Mouse (Mus musculus) lung, postnatal 0 days (tissue): ENCODE results near the gene Acot9. TPM values are rescaled to one million over a fixed set of nuclear protein-coding genes. Genes with fewer than 3 reads are reported as not detected.
A peak's percentile ranks its signal among the peaks of the same experiment; 100 is the strongest.

Source experiments
- ATAC-seq: fragments of 200-750 bp; cut with Nextera tagmentation; 2 replicates; pipeline ENCODE4 v1.8.0; 2017; ENCODE audit warnings: moderate library complexity
- DNase-seq: peaks from one replicate; pipeline ENCODE4 v3.0.0-alpha.2; 2016; ENCODE audit warnings: low spot score
- H3K27ac ChIP-seq: fragments of 300-500 bp; sonication (generic); 2 replicates; pipeline ENCODE4 v1.5.1; 2014; ENCODE audit warnings: antibody characterized with exemption, mild to moderate bottlenecking, low read length, mixed read lengths
- H3K27me3 ChIP-seq: fragments of 300-500 bp; sonication (generic); replicated peaks from 2 replicates; pipeline ENCODE4 v1.6.1; 2014; ENCODE audit warnings: low read length, mixed read lengths; ENCODE audit not compliant: insufficient read depth
- H3K36me3 ChIP-seq: fragments of 300-500 bp; sonication (generic); 2 replicates; pipeline ENCODE4 v1.6.1; 2014; ENCODE audit warnings: low read length, mixed read lengths; ENCODE audit not compliant: insufficient read depth
- H3K4me1 ChIP-seq: fragments of 300-500 bp; sonication (generic); 2 replicates; pipeline ENCODE4 v1.6.1; 2014; ENCODE audit warnings: antibody characterized with exemption, low read depth, low read length, mixed read lengths; ENCODE audit not compliant: insufficient read depth
- H3K4me2 ChIP-seq: fragments of 300-500 bp; sonication (generic); replicated peaks from 2 replicates; pipeline ENCODE4 v1.6.1; 2014; ENCODE audit warnings: low read depth, mild to moderate bottlenecking, low read length, moderate library complexity, mixed read lengths
- H3K4me3 ChIP-seq: fragments of 300-500 bp; sonication (generic); 2 replicates; pipeline ENCODE4 v1.5.1; 2014; ENCODE audit warnings: low read depth, low read length
- H3K9ac ChIP-seq: fragments of 300-500 bp; sonication (generic); replicated peaks from 2 replicates; pipeline ENCODE4 v1.6.1; 2014; ENCODE audit warnings: low read depth, mild to moderate bottlenecking
- H3K9me3 ChIP-seq: fragments of 300-500 bp; sonication (generic); 2 replicates; pipeline ENCODE4 v1.6.1; 2016; ENCODE audit warnings: low read length, mixed read lengths
- CTCF ChIP-seq: IDR thresholded peaks from 2 replicates; pipeline ENCODE4 v1.5.1; 2016; ENCODE audit warnings: antibody characterized with exemption, mild to moderate bottlenecking
- EP300 ChIP-seq: IDR thresholded peaks from 2 replicates; pipeline ENCODE4 v1.6.1; 2016; ENCODE audit warnings: antibody characterized with exemption, mild to moderate bottlenecking, control low read depth
- WGBS: fragments of 180-500 bp; shearing (Covaris S2); extraction: QIAGEN DNeasy Blood & Tissue Kit; methylation state at CpG from one replicate; pipeline ENCODE4 v1.1.7; 2014; 5-methylcytosine and 5-hydroxymethylcytosine counted together
- polyA plus RNA-seq: library from polyadenylated mRNA; unstranded; fragments of >200 nt; fragmentation: Nextera tagmentation; extraction: Ambion mirVana; gene quantifications from 2 replicates; pipeline ENCODE4 v1.2.1, GENCODE M21; 2015

The Acot9 gene
- polyA plus RNA-seq, result 73.3 and 75.0 TPM in 2 replicates

GRCm38 (mm10) chrX:155262235-155262914, at the start of gene Acot9:
Gene Acot9, plus strand, starts transcription at chrX:155262443.
- H3K9ac ChIP-seq, result peak within 1 kb of the TSS; percentile 77
- H3K4me2 ChIP-seq, result peak within 1 kb of the TSS; percentile 34; the same call in 1 of the 2 replicates
- DNase-seq, result peak; percentile 95
- H3K36me3 ChIP-seq, result no peaks in the 10 kb centered on the region
- TF ChIP-seq CTCF, result peak; percentile 65
- TF ChIP-seq EP300, result no peak; the same call in 1 of the 2 replicates
- H3K27ac ChIP-seq, result peak within 1 kb of the TSS; percentile 97
- peak; percentile 99 for ATAC-seq
- H3K4me1 ChIP-seq, result no peaks in the 10 kb centered on the region
- no peaks in the 10 kb centered on the region for H3K9me3 ChIP-seq
- peak within 1 kb of the TSS; percentile 58 for H3K4me3 ChIP-seq
- WGBS, result 15% methylated on average over 28 of the region's 37 CpGs
- H3K27me3 ChIP-seq, result no peaks in the 10 kb centered on the region

GRCm38 (mm10) chrX:155214291-155215136, 47.7 kb upstream of the Acot9 start:
- peak overlapping the region; percentile 64 for H3K4me3 ChIP-seq
- WGBS, result 56% methylated on average over 5 of the region's 5 CpGs
- H3K4me2 ChIP-seq, result peak overlapping the region; percentile 52
- no peaks in the 10 kb centered on the region for H3K4me1 ChIP-seq
- peak; percentile 49; the same call in 1 of the 2 replicates for TF ChIP-seq EP300
- TF ChIP-seq CTCF, result no peak
- peak; percentile 57 for DNase-seq
- peak; percentile 43 for ATAC-seq
- no peaks in the 10 kb centered on the region for H3K9me3 ChIP-seq
- no peaks in the 10 kb centered on the region for H3K36me3 ChIP-seq
- H3K9ac ChIP-seq, result no peak overlapping the region
- no peaks in the 10 kb centered on the region for H3K27me3 ChIP-seq
- 0 out of 2 replicates have a peak overlapping the region, but pooled peaks have one; percentile 22 for H3K27ac ChIP-seq

DNA sequence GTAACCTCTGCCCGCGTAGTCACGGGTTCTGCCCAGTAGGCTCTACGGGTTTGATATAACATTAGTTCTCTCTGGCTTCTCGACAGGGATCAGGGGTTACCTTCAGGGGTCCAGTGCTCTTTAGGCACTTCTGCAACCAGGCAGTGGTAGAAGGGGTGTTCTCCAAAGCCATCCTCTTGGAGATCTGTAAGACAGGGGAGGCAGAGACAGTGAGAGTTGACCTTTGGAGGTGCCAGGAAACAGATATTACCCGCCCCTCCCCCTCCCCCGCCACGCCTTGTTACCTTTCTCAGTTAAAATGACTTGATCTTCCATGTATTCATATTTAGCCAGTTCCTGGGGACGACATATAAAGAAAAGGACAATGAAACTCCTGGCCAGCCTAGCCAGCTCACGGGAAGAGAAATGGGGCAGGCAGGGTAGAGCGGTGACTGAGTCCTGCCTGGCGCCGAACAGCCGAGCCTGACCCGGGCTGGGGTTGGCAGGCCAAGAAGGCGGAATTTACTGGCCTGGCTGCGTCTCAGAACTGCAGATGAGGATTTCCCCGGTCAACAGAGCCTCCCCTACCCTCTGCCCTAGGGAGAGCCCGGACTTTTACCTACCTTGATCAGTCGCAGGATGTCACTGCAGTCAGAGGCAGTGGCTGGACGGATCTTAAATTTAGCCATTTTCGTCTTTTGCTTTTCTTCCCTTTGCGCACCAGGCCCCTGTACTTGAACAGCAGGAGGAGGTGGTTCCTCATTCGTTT, 46.6 kb upstream of the Acot9 start:
- Histone ChIP-seq H3K9ac (peak overlapping the region; percentile 59), H3K36me3 (no peaks in the 10 kb centered on the region), H3K9me3 (no peaks in the 10 kb centered on the region), H3K4me2 (peak overlapping the region; percentile 52), H3K27me3 (no peaks in the 10 kb centered on the region), H3K27ac (peak overlapping the region; percentile 91), H3K4me3 (peak overlapping the region; percentile 64), H3K4me1 (no peaks in the 10 kb centered on the region)
- ATAC-seq, result peak; percentile 52
- DNase-seq, result peak; percentile 35
- no peak for TF ChIP-seq EP300
- no peak for TF ChIP-seq CTCF
- 13% methylated on average over 22 of the region's 24 CpGs for WGBS

- Histone ChIP-seq H3K4me2 (peak within 1 kb of the TSS; percentile 52), H3K27ac (peak within 1 kb of the TSS; percentile 91), H3K9me3 (no peaks in the 10 kb centered on the region), H3K36me3 (no peaks in the 10 kb centered on the region), H3K4me3 (peak within 1 kb of the TSS; percentile 64), H3K4me1 (no peaks in the 10 kb centered on the region), H3K27me3 (no peaks in the 10 kb centered on the region), H3K9ac (peak within 1 kb of the TSS; percentile 59)
- ATAC-seq, result peak; percentile 98
- peak; percentile 97 for DNase-seq
- TF ChIP-seq EP300, result 0 out of 2 replicates have a peak, but pooled peaks have one; percentile 48
- TF ChIP-seq CTCF, result peak; percentile 84
- 17% methylated on average over 25 of the region's 26 CpGs for WGBS
Measured at GRCm38 (mm10) chrX:155216271-155216670, 46.0 kb upstream of the Acot9 start, which contains the start of gene Sat1. Gene Sat1, minus strand, starts transcription at chrX:155216449.

DNA sequence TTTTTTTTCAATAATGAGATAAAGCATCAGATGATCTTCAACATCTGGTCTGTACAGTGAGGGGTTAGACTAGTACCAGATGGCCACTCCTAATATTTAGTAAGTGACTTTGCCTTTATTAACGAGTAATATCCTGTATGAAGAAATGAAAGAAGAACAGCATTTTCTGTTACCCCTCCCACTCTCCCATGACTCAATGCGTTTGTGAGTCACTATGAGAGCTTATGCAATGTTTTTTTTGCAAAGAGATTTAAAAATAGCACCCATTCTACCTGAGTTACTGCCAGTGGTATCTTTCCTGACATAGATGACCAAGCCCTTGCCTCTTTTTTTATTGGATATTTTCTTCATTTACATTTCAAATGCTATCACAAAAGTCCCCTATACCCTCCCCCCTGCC, 44.0 kb upstream of the Acot9 start:
- ATAC-seq (no peak), DNase-seq (peak; percentile 13)
- Histone ChIP-seq H3K9me3 (no peaks in the 10 kb centered on the region), H3K27me3 (no peaks in the 10 kb centered on the region), H3K4me1 (no peaks in the 10 kb centered on the region), H3K36me3 (no peaks in the 10 kb centered on the region), H3K4me3 (no peak overlapping the region), H3K4me2 (no peak overlapping the region), H3K27ac (no peak overlapping the region), H3K9ac (no peak overlapping the region)
- TF ChIP-seq CTCF, result no peak
- TF ChIP-seq EP300, result no peak
- 50% methylated on average over 2 of the region's 2 CpGs for WGBS
